Mouse (Mus musculus) urinary bladder, postnatal 10 days (tissue): Measurements from ENCODE around the gene Dram1.

ENCODE experiments used
- DNase-seq: peaks from one replicate; pipeline ENCODE4 v3.0.0; 2022; ENCODE audit warnings: low spot score

Dram1 gene

DNA sequence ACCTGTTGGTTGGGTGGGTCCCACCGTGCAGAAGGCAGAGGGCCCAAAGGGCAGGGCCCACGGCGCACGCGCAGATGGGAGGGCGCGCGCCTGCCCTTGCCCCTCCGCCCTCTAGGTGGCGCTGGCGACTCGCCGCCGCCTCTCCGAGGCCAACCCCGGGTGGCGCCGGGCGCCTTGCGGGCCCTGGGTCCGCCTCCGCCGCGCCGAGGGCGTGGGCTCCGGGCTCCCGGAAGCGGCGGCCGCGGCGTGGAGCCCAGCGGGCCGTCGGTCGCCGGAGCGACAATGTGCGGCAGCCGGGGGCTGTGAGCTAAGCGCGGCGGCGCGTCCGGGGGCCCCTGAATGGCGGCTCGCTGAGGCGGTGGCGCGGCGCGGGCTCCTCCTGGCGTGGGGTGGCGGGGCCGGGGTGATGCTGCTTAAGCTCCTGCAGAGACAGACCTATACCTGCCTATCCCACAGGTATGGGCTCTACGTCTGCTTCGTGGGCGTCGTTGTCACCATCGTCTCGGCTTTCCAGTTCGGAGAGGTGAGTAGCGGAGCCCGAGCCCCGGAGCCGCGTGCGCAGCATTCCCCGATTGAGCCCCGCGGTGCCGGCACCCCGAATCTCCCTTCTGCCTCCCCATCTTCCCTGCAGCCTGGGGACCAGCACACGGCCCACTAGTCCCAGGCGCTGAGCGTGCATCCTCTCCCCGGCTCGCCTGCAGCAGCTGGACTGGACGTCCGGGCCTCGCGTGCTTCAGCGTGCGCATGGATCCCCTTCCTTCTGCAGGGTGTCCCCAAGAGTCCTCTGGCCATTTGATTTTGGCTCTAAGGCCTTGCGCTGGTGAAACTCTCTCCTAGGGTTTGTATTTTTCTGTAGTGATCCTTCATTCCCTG lies at the start of gene Dram1, which contains the start of gene Gnptab:
Dram1 (minus strand) TSS at position 68 of the 873 bp plus-strand sequence.
Gnptab (plus strand) TSS at position 120 of the 873 bp plus-strand sequence.
- DNase-seq, result peak; percentile 42

DNA sequence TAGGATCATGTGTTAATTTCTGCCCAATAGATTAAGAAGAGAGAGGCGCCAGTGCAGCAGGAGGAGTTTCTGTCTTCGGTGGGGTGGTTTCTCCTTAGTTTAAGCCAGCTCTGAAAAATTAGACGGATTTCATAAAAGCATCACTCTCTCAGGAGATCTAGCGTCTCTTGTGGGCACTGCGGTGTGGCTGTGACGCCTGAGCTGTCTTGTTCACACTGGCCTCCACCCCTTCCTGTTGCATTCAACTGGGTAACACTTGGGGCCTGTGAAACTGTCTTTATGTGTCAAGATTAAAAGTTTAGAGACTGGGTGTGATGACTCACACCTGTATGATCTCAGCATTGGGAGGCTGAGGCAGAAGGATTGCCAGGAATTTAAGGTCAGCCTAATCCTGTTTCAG lies 49.1 kb upstream of the Dram1 start:
- DNase-seq, result no peak

DNA sequence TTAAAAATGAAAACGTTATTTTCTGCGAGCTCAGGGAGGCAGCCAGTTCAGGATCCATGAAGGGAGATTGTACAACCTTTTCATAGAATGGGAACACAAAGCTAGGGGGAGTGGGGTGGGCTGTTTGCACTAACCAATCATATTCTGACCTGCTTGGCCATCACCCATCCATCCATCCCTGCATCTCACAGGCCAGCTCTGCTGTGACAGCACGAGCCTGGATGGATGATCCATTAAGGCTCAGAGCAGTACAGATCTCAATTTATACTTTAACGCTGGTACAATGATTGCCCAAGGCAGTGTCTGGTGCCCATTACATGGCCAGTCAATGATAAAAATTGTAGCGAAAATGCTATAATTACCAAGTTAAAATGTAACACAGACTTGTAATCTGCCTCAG lies 48.0 kb upstream of the Dram1 start:
- no peak for DNase-seq

DNA sequence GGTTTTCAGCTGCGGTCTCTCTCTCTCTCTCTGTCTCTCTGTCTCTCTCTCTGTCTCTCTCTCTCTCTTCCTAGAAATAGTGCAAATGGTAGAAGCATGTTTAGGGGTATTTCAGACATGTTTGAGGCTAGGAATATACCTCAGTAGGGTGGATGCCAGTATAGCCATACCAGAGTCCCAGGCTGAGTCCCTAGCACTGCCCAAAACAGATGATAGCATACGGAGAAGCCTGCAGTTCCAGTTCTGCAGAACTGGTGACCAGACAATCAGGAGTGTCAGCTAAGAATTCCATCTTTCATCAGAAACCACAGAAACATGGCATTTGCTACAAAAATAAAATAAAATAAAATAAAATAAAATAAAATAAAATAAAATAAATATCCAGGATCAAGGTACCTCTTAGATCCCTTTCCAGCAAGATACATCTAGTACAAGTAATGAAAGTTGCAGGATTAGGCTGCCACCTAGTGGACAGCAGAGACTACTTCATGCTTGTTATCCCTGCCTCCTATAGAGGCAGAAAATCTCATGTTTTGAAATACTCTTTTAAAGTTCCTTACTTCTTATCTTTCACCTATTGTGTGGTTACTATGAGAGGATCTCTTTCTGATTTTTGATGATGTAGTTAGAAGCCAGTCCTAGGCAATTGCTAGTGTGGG lies 47.4 kb upstream of the Dram1 start:
- DNase-seq, result no peak

DNA sequence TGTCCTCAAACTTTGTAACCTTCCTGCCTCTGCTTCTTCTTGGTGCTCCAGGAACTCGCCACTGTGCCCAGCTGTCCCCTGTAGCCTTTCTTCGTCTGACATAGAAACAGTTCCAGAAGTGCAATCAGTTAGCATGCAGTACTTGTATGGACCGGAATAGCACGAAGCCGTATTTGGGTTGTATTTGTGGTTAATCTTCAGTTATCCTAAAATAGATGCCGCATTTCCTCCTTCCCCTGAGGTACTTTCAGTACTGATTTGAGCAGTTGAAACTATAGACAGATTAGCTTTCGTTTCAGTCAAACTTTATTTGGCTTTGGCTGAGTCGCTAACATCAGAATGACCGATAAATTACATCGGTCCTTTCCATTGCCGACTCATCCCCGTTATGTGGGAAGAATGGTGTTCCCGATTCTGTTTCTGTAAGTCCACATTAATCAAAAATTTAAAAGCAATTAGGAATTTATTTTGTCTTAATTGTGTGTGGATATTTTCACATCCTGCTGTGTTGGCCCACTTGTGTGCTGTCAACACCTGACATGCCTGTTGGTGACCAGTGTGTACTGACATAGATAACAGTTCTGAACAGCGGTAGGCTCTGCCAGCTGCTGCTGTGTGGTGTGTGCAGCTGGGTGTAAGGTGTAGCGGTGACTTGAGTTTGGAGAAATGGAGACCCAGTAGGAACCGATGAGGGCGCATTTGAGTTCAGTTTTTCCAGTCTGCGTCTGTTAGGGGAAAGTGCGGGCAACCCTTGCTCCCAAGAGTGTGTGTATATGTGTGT lies 42.0 kb upstream of the Dram1 start:
- DNase-seq, result no peak

DNA sequence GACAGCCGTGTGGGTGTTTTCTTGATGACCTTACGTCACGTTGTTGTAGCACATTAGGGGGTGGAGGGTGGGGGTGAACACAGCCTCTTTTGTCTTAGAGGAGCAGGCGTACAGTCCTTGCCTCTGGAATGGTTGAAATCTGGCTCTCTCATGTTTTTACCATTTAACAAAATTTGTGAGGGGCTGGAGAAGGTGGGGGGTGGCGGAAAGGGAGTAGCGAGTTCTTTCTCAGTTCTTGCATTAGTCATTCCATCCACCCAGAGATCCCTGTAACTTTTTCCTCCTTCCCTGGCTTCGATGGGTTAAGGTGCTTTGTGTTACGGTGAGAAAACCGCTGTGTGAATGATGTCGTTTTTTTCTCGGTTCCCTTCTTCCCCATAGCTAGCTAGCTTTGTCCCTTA lies 41.3 kb upstream of the Dram1 start:
- no peak for DNase-seq

DNA sequence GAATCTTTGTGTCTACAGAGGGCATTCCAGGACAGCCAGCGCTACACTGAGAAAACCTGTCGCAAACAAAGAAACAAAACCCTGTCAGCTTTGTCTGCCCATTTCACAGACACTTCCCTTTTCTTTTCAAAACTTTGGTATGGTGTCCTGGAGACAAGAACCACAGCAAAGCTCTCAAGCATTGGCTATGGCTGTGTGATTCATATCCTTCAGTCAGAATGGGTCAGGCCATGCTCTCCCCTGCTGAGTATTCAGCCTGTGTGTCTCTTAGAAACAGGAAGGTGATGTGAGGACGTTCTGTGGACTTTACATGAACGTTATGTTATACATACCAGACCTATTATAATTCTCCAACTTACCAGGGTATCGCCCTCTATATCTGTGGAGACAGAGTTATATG lies 38.8 kb upstream of the Dram1 start:
- DNase-seq, result no peak

DNA sequence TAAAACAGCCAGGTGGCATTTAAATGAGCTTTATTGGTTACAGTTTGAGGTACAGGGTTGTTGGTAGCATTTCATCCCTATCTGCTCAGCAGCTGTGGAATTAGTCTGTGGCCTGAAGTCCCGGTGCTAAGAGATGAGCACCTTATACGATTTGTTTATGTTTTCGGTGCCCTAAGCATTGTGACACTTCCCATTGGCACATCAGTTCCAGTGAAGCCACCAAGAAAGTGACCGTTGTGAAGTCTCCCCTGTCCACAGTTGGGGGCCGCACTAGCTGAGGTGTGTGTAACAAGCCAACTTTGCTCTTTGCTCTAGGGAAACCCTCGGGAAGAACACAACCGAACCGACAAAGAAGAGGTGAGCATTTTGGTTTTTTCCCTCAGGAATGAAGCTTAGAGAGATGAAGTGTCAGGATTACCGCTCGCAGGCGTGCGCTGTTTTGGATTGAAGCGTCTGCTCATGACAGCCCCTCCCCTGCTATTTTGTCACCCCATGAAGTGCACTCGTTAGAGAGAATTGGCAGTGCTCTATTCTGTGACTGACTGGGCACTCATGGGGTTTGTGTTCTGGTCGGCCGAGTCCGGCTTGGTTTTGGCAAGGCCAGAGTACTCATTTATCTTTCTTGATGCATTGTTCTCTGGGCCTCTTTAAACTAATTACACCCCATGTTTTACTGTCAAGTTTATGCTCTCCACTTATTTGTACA lies 33.6 kb upstream of the Dram1 start:
- DNase-seq, result no peak

DNA sequence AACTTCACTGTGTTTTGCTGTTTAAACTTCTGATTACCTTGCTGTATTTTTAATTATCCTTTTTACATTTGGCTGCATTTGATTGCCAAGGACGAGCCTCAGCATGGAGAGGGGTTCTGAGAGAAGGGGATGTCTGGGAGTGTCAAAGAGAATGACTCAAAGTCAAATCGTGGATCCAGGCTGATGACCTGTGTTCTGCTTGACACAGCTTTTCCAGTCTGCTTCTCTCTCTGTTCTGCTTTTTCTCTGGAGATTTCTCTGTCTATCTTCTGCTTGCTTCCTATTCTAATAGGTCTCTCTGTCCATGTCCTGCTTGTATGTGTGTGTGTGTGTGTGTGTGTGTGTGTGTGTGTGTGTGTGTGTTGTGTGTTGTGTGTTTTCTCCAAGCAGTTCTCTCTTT lies 30.9 kb upstream of the Dram1 start:
- no peak for DNase-seq

DNA sequence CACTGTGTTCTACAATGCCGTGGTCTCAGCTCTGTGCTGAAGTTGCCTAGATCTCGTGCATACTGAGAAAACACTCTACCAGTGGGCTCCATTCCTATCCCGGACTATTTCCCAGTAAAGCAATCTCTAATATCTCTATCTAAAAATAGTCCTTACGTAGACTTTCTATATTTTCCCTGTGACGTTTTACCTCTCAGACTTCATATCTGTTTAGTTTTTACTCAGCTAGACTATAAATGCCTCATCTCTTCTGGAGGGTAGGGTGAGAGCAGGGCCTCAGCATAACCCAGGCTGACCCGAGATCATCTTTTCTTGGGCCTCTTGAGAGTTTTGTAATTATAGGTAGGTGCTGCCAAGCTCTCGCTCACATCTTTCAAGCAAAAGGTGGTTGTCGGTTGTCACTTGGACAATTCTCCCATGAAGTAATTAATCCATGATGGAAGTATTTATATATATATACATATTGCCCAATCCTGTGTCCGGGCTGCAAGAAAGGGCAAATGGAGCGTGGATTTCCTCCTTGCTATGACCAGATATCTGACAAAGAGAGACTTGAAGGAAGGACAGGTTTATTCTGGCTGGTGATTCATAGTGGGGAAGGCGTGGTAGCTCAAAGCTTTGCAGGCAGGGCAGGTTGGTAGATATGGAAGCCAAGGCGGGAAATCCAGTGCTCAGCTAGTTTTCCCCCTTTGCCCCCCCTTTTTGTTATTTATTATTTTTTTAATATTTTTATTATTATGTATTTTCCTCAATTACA lies 29.2 kb upstream of the Dram1 start:
- no peak for DNase-seq

DNA sequence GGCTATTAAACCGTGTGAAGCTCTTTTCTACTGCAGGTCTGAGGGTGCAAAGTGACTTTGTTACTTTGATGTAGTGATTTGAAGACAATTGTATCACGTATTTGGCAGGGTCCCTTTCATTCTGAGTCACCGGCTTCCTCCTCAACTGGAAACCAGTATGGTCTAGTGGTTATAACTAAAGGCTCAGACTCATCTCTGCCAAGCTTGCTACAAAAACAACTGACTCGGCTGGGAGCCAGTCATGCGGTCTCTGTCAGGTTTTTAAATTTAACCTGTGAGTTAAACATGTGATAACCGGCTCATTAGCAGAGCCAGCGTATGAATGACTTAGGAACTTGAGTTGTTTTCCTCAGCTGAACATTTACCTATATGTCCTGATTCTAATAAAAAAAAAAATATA lies 26.9 kb upstream of the Dram1 start:
- no peak for DNase-seq

DNA sequence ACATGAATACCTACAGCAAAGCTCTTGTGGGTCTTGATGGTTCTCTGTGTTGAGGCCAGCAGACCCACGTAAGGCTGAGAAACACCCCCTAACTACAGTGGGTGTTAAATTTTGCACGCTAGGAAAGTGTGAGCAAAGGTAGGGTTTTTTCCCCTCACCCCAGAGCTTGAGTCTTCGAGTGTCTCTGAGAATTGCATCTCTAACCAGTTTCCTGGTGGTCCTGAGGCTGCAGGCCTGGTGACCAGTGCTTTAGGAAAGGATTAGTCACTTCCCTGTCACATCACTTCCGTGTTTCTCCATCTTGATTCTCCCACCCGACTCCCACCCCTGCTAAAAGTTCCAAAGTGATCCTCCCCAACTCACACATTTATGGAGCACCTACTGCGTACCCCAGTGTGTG lies 25.3 kb upstream of the Dram1 start:
- no peak for DNase-seq

DNA sequence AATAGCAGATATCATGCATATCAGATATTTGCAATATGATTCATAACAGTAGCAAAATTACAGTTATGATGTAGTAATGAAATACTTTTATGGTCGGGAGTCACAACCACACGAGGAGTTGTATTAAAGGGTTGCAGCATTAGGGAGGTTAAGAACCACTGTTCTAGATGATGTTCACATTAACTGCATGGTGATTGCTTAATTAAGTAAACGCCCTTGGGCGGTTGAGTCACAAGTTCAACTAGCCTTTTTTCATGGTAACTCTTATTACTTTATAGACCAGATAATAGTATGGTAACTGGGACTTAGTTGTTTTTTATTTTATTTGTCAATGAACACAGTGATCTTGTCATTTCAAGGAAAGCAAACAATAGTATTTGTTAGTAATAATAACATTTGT lies 24.1 kb upstream of the Dram1 start:
- DNase-seq, result no peak

DNA sequence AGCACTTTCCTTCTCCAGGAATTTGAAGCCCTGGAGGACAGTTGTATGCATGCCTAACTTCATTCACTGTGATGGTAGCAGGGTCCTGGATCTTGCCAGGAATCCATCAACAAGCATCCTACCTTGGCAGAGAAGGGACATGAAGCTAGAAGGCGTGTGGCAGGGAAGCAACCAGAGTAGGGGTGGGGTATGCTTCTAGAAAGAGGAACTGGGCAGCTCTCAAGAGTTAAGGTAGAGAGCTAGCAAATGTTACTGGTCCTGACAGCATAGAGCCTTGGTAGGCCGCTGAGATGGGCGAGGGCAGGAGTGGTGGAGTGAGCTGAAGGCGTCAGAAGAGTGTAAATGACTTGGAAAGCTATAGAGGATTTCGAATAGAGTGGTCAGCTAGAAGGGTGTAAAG lies 20.4 kb upstream of the Dram1 start:
- no peak for DNase-seq

DNA sequence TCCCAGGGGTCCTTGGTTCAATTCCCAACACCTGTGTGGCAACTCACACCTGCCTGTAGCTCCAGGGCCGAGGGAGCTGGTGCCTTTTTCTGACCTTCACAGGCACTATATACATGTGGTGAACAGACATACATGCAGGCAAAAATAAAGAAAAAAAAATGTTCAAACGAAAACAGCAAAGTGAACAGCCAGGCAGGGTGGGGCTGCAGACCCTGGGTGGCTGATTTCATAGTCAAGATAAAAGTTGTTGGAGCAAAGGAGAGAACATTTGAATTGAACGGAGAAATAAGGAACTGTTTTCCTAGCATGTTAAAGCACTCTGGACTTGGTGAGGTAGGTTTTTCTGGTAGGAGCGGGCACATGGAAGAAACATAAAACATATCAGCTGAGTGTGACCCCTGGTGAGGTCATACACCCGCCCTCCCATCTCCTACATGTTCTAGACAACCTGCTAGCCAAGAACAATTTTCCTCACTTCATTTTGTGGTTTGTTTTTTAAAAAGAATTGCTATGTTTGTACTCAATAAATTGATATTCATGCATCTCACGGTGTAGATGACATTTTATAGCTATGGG lies 19.9 kb upstream of the Dram1 start:
- no peak for DNase-seq

DNA sequence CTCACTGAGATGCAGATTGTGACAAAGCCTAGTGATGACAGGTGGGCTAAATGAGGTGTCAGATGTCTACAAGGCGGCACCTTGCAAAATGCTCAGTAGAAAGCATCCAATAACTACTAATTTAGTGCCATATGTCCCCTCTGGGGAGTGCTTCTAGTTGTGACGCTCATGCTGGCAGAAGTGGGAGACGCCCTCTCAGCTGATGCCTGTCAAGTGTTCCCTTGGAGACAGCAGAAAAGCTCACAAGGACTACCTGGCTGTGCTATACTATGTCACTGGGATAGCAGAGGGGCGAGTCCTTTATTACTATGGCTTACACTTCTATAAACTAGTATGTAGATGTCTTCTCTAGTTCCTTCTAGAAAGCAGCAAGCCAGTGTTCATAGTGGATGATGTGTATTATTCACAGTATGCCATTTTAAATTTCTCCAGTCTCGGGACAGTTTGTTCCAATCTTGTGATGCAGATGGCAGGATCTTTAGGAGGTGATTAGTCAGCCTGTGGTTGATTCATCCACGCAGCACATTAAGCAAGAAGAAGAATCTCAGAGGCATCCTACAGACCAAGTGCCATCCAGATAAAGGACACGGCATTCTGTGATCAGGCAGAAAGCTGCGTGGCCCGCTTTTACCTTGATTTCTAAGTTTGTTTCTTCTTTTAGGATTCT lies 13.4 kb upstream of the Dram1 start:
- DNase-seq, result no peak

DNA sequence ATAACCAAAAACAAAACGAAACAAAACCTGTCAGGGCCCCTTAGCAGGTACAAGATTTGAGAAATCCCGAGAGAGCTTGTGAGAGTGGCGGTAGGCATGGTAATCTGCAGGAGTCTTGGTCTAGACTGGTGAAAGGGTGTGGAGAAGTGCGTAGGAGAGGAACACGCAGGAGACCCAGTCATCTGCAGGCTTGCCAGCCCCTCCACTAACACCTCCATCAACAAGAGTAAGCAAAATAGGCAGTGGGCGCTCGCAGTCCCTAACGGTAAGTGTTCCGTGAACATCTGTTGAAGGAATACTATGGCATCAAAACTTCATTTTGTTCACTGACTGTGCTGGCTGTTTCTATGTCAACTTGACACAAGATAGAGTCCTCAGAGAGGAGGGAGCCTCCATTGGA lies 12.6 kb upstream of the Dram1 start:
- no peak for DNase-seq

DNA sequence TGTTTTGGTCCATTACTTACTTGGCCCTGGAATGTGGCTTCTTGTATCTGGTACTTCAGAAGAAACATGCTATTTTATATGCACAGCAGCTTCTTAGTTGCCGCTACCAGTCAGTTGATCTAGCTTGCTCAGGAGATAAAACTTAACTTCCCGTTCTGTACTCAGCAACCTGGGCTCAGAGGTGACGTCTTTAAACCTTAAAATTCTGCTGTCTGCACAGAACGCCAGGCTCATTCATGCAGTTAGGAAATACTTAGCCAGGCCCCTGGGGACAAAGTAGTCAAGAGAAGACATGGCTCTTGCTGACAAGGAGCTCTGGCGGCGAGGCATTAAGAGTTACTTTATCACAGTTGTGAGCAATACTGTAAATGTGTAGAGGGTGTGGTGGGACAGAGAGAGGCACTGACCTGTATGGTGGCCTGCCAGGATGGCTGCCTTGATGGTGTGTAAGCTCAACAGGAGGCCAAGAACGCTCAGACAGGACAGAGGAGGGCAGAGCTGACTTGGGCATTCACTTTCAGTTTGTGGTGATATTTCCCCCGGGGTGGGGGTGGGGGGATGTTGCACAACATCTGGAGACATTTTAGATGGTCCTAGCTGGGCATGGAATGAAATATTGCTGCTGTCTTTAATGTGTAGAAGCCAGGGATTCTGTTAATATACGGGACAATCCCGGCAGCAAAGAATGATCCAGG lies 11.4 kb upstream of the Dram1 start:
- no peak for DNase-seq

DNA sequence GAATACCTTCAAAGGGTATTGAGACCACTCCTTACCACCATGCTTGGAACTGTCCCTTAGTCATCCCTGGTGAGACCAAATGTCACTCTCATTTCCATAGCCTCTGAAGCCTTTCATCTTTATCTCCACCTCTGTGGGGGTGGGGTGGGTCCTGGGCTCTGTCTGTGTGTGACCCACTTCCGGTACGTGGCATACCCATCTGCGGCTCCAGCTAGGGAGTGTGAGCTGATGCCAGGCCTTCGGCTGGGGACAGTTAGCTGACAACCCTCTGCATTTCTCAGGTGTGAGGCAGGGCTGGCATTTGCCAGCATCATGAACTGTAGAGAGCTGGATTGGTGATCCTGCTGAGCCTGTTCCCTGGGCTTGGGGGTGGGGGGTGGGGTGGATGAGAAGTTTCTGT lies 10.7 kb upstream of the Dram1 start:
- no peak for DNase-seq

DNA sequence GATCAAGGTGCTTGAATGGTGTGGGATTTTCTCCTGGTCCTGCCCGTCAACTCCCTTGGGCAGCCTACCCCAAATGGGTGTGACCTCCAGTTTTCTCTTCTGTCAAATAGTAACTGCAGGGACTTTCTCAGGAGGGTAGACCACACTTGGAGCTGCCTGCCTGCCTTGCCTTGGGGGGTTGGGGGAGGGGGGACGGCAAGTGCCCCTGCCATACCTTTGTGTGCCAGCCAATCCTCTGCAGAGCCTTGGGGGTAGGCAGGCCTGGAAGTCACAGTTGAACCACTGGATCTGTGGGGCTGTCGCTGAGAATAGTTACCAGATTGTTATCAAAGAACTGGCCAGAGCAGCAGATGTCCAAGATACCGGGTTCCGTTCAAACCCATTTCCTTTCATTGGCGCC lies 7.4 kb upstream of the Dram1 start:
- DNase-seq, result no peak
